Mouse (Mus musculus) spleen, adult 2 months (tissue): ENCODE results near the gene Sort1. TPM values are rescaled to one million over a fixed set of nuclear protein-coding genes. Genes with fewer than 3 reads are reported as not detected.

Experiments
- DNase-seq, 2 experiments: peaks; one replicate each; pipeline versions ENCODE4 v3.0.0 to v3.0.0-alpha.2; 2012 to 2021; ENCODE audit warnings: low spot score in 2 of 2, low read depth in 1 of 2
- H3K27ac ChIP-seq: fragments of 200-500 bp; 2 replicates; pipeline ENCODE4 v1.5.1; 2012; ENCODE audit warnings: low read length, inconsistent platforms; ENCODE audit not compliant: insufficient read depth
- H3K27me3 ChIP-seq: fragments of 200-500 bp; 2 replicates; pipeline ENCODE4 v1.6.1; 2012; ENCODE audit warnings: mild to moderate bottlenecking, moderate library complexity, low read length, inconsistent platforms; ENCODE audit not compliant: control insufficient read depth, insufficient read depth
- H3K36me3 ChIP-seq: fragments of 200-500 bp; 2 replicates; pipeline ENCODE4 v1.6.1; 2012; ENCODE audit warnings: mild to moderate bottlenecking, low read length, inconsistent platforms; ENCODE audit not compliant: control insufficient read depth, insufficient read depth
- H3K4me1 ChIP-seq: fragments of 200-500 bp; 2 replicates; pipeline ENCODE4 v1.6.1; 2011; ENCODE audit warnings: inconsistent platforms; ENCODE audit not compliant: control insufficient read depth, insufficient read depth, insufficient read length
- H3K4me3 ChIP-seq: fragments of 200-500 bp; 2 replicates; pipeline ENCODE4 v1.5.1; 2011; ENCODE audit warnings: mild to moderate bottlenecking, inconsistent platforms; ENCODE audit not compliant: insufficient read depth, insufficient read length; ENCODE audit errors: extremely low read depth
- CTCF ChIP-seq: fragments of 200-500 bp; IDR thresholded peaks from 2 replicates; pipeline ENCODE4 v1.5.1; 2011; ENCODE audit warnings: mild to moderate bottlenecking, inconsistent platforms; ENCODE audit not compliant: insufficient read depth, insufficient read length, insufficient replicate concordance; ENCODE audit errors: extremely low read depth
- POLR2A ChIP-seq: fragments of 200-500 bp; IDR thresholded peaks from 2 replicates; pipeline ENCODE4 v1.6.1; 2011; ENCODE audit warnings: low read depth, low read length, inconsistent platforms
- WGBS: fragments of 180-500 bp; shearing (Covaris S2); methylation state at CpG from one replicate; pipeline ENCODE4 v1.1.7; 2018; 5-methylcytosine and 5-hydroxymethylcytosine counted together
- polyA plus RNA-seq: library from polyadenylated mRNA; depleted of rRNA; stranded (reverse); fragments of >200 nt; gene quantifications from 2 replicates; pipeline ENCODE4 v1.2.3, GENCODE M21; 2012; rRNA removed

Gene Sort1
- polyA plus RNA-seq, 1 experiment, result 11.4 TPM

- Histone ChIP-seq H3K36me3 (no peaks in the 10 kb centered on the region), H3K4me3 (no peak overlapping the region), H3K27ac (no peak overlapping the region), H3K27me3 (no peaks in the 10 kb centered on the region), H3K4me1 (no peaks in the 10 kb centered on the region)
- TF ChIP-seq POLR2A (no peak), CTCF (no peak)
- no peak for DNase-seq
- WGBS, result 72% methylated on average over 8 of the region's 8 CpGs
Measured at GRCm38 (mm10) chr3:108409656-108410358, 125.9 kb downstream of the Sort1 start.

DNA sequence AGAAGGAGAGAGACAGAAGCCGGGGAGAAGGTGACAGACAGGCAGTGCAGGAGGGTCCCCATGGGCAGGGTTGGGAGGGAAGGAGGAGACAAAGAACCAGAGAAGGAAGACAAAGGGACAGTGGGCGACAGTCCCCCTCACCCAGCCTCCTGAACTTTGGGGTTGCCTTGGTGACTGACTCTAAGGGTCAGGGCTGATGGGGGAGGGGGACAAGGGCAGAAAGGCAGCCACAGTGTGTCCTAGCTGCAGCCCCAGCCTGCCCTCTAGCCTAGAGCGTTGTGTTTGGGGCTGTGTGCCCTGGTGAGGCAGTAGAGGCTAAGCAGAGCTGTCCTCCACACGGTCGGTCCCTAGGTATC, 126.5 kb downstream of the Sort1 start:
- DNase-seq, result no peak
- Histone ChIP-seq H3K4me3 (no peak overlapping the region), H3K36me3 (no peaks in the 10 kb centered on the region), H3K27me3 (0 out of 2 replicates have a peak, but pooled peaks cover 3% of the 10 kb centered on the region), H3K27ac (no peak overlapping the region), H3K4me1 (peaks cover 5% of the 10 kb centered on the region)
- TF ChIP-seq CTCF, result no peak
- TF ChIP-seq POLR2A, result no peak
- WGBS, result 77% methylated on average over 5 of the region's 5 CpGs

Other genes with a start within 250 kb of the Sort1 start
- 4.6 and 5.7 TPM in 2 replicates for gene Gstm4, start 239.2 kb upstream of the Sort1 start, polyA plus RNA-seq
- gene Ampd2, start 197.4 kb upstream of the Sort1 start, polyA plus RNA-seq, result 92.9 and 111 TPM in 2 replicates
- 0.16 and 0.18 TPM in 2 replicates for gene Gnat2, start 191.3 kb upstream of the Sort1 start, polyA plus RNA-seq
- 11.3 and 11.6 TPM in 2 replicates for gene Gnai3, start 137.9 kb upstream of the Sort1 start, polyA plus RNA-seq
- gene Gpr61, start 129.2 kb upstream of the Sort1 start, polyA plus RNA-seq, result 0.06 TPM in 1 of 2 replicates, not detected in the other
- 6.2 and 8.3 TPM in 2 replicates for gene Amigo1, start 97.7 kb upstream of the Sort1 start, polyA plus RNA-seq
- 12.7 and 13.8 TPM in 2 replicates for gene Cyb561d1, start 82.9 kb upstream of the Sort1 start, polyA plus RNA-seq
- gene Atxn7l2, start 73.1 kb upstream of the Sort1 start, polyA plus RNA-seq, result 8.2 and 11.5 TPM in 2 replicates
- gene Sypl2, start 57.4 kb upstream of the Sort1 start, polyA plus RNA-seq, result 0.15 and 0.16 TPM in 2 replicates
- 21.3 and 22.4 TPM in 2 replicates for gene Psma5, start 27.2 kb upstream of the Sort1 start, polyA plus RNA-seq
- gene Mybphl, start 80.8 kb downstream of the Sort1 start, polyA plus RNA-seq, result 0.15 and 0.28 TPM in 2 replicates
- 5.4 and 6.1 TPM in 2 replicates for gene Psrc1, start 99.8 kb downstream of the Sort1 start, polyA plus RNA-seq
- 2.6 and 4.2 TPM in 2 replicates for gene Celsr2, start 131.5 kb downstream of the Sort1 start, polyA plus RNA-seq
- gene Sars, start 161.1 kb downstream of the Sort1 start, polyA plus RNA-seq, result 22.2 and 27.0 TPM in 2 replicates